Mouse (Mus musculus): ENCODE measurements at regions not wholly inside any gene's neighbourhood (a gene's known extent, or its start where the extent isn't known, plus 50 kb on each side); places are given as distances from the start of the nearest gene placed in this dataset.

- DNase-seq = no peak
Observed at GRCm38 (mm10) chr15:57187840-57188457, 289.5 kb downstream of the Slc22a22 start.

- DNase-seq = peak; percentile 51 to 53
Observed at GRCm38 (mm10) chr15:57179138-57179537, 298.3 kb downstream of the Slc22a22 start.

- no peak for DNase-seq
Observed at GRCm38 (mm10) chr15:57172723-57173122, 304.7 kb downstream of the Slc22a22 start.

GRCm38 (mm10) chr15:57162401-57163343, 314.8 kb downstream of the Slc22a22 start:
- peak; percentile 81 to 83 for DNase-seq

GRCm38 (mm10) chr15:57140130-57140750, 337.2 kb downstream of the Slc22a22 start:
- peak; percentile 31 to 55 for DNase-seq

GRCm38 (mm10) chr15:57104711-57105110, 372.7 kb downstream of the Slc22a22 start:
- no peak for DNase-seq

GRCm38 (mm10) chr15:57097309-57097708, 380.1 kb downstream of the Slc22a22 start:
- no peak for DNase-seq

- DNase-seq = no peak
Observed at GRCm38 (mm10) chr15:57079806-57080205, 397.6 kb downstream of the Slc22a22 start.

GRCm38 (mm10) chr15:57073776-57074175, 403.6 kb downstream of the Slc22a22 start:
- no peak for DNase-seq

- DNase-seq = no peak
Observed at GRCm38 (mm10) chr15:57061502-57061901, 415.9 kb downstream of the Slc22a22 start.

GRCm38 (mm10) chr15:57059550-57060195, 417.8 kb downstream of the Slc22a22 start:
- no peak for DNase-seq

GRCm38 (mm10) chr15:57052287-57052686, 425.1 kb downstream of the Slc22a22 start:
- DNase-seq = no peak

- no peak for DNase-seq
Observed at GRCm38 (mm10) chr15:57036806-57037566, 440.4 kb downstream of the Slc22a22 start.

GRCm38 (mm10) chr15:57033012-57033411, 444.4 kb downstream of the Slc22a22 start:
- no peak for DNase-seq

All from cerebellum, postnatal 10 days (tissue).